Mouse (Mus musculus) stomach, embryonic 16.5 days (tissue): ENCODE results near the gene Gm3839. TPM values are rescaled to one million over a fixed set of nuclear protein-coding genes. Genes with fewer than 3 reads are reported as not detected.

Experiments
- ATAC-seq: fragments of 200-750 bp; cut with Nextera tagmentation; 2 replicates; pipeline ENCODE4 v1.8.0; 2017; ENCODE audit warnings: moderate number of reproducible peaks, moderate TSS enrichment; ENCODE audit not compliant: insufficient read depth, low FRiP score
- H3K27ac ChIP-seq: fragments of 300-500 bp; sonication (generic); 2 replicates; pipeline ENCODE4 v1.5.1; 2014; ENCODE audit warnings: low read length
- H3K27me3 ChIP-seq: fragments of 300-500 bp; sonication (generic); 2 replicates; pipeline ENCODE4 v1.6.1; 2014; ENCODE audit warnings: low read length, control low read depth, mixed read lengths; ENCODE audit not compliant: control insufficient read depth, insufficient read depth
- H3K36me3 ChIP-seq: fragments of 300-500 bp; sonication (generic); 2 replicates; pipeline ENCODE4 v1.6.1; 2014; ENCODE audit warnings: low read length; ENCODE audit not compliant: control insufficient read depth, insufficient read depth
- H3K4me1 ChIP-seq: fragments of 300-500 bp; sonication (generic); 2 replicates; pipeline ENCODE4 v1.6.1; 2014; ENCODE audit warnings: low read length, control low read depth, mixed read lengths; ENCODE audit not compliant: control insufficient read depth, insufficient read depth
- H3K4me2 ChIP-seq: fragments of 300-500 bp; sonication (generic); 2 replicates; pipeline ENCODE4 v1.6.1; 2014; ENCODE audit warnings: low read depth, low read length, mixed read lengths
- H3K4me3 ChIP-seq: fragments of 300-500 bp; sonication (generic); replicated peaks from 2 replicates; pipeline ENCODE4 v1.5.1; 2014; ENCODE audit warnings: mild to moderate bottlenecking, low read length
- H3K9ac ChIP-seq: fragments of 300-500 bp; sonication (generic); 2 replicates; pipeline ENCODE4 v1.6.1; 2014; ENCODE audit warnings: low read length
- H3K9me3 ChIP-seq: fragments of 300-500 bp; sonication (generic); replicated peaks from 2 replicates; pipeline ENCODE4 v1.6.1; 2016; ENCODE audit warnings: low read length, control low read depth; ENCODE audit not compliant: control insufficient read depth
- WGBS: fragments of 180-500 bp; shearing (Covaris S2); extraction: QIAGEN DNeasy Blood & Tissue Kit; methylation state at CpG from one replicate; pipeline ENCODE4 v1.1.7; 2014; 5-methylcytosine and 5-hydroxymethylcytosine counted together
- microRNA-seq: library from miRNA; unstranded; fragments of <30 nt; microRNA quantifications from one replicate; pipeline ENCODE4, GENCODE M21; 2016
- polyA plus RNA-seq: library from polyadenylated mRNA; unstranded; fragments of >200 nt; fragmentation: Nextera tagmentation; extraction: Ambion mirVana; gene quantifications from 2 replicates; pipeline ENCODE4 v1.2.1, GENCODE M21; 2015

Gene Gm3839
- polyA plus RNA-seq, 1 experiment from 2014 or later: 1.2 TPM

DNA sequence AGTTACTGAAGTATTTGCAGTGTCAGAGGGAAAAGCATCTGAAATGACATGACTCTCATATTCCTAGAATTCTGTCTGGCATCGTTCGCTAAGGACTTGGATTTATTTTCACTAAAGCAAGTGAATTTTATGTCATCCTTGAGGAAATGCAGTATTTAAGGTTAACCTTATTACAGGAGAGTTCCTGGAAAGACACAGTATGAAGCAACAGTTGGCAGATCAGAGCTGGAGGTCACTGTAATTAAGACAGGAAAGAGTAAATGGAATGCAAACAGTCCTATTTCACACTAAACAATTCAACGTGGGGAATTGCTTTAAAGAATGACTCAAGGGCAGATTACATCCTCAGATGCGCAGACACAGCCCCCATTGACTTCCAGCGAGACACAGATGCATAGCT lies 112.0 kb downstream of the Gm3839 start:
- H3K27me3 ChIP-seq: no peaks in the 10 kb centered on the region
- H3K9me3 ChIP-seq: no peaks in the 10 kb centered on the region
- no peak overlapping the region for H3K4me2 ChIP-seq
- H3K4me1 ChIP-seq: no peaks in the 10 kb centered on the region
- no peaks in the 10 kb centered on the region for H3K36me3 ChIP-seq
- no peak overlapping the region for H3K4me3 ChIP-seq
- ATAC-seq: no peak
- H3K9ac ChIP-seq: no peak overlapping the region
- 44% methylated on average over 5 of the region's 5 CpGs for WGBS
- no peak overlapping the region for H3K27ac ChIP-seq

DNA sequence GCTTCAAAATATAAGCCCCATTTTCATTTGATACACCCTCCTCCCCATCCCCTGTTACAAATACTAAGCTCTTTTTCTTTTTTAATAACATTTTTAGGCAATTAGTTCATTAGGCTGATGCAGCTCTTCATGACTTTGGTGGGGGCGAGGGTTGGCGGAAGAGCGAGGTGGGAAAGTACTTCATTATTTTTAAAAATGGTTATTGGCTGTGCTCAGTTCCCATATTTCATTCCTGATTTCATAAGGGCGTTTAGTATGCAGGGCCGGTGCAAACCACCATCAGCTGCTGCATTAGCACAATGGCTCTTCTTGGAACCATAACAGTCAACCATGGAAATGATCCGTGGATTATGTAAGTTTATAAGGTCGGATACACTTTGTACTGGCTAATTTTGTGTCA lies 124.4 kb downstream of the Gm3839 start:
- Histone ChIP-seq H3K27me3 (no peaks in the 10 kb centered on the region), H3K4me3 (no peak overlapping the region), H3K27ac (no peak overlapping the region), H3K36me3 (no peaks in the 10 kb centered on the region), H3K9me3 (no peaks in the 10 kb centered on the region), H3K4me1 (no peaks in the 10 kb centered on the region), H3K4me2 (no peak overlapping the region), H3K9ac (no peak overlapping the region)
- no peak for ATAC-seq
- 85% methylated on average over 7 of the region's 7 CpGs for WGBS

Small RNA genes within 50 kb of the gene (microRNA-seq; reads per million reads assigned to microRNA genes)
- not detected for gene Mir5124b

Other genes starting within 250 kb of the Gm3839 start
- 7.1 and 8.1 TPM in 2 replicates for gene Fhit, start 194.7 kb downstream of the Gm3839 start, polyA plus RNA-seq
- gene Ptprg, start 196.8 kb upstream of the Gm3839 start, polyA plus RNA-seq: 20.0 and 20.8 TPM in 2 replicates